Mouse (Mus musculus) ES-E14 (cell line): ENCODE data around the gene Gsdma3.

Source experiments
- CHD2 ChIP-seq: IDR thresholded peaks from 2 replicates; pipeline ENCODE4 v1.6.1; 2014; ENCODE audit warnings: mild to moderate bottlenecking, low read depth, low read length, inconsistent platforms
- HCFC1 ChIP-seq: IDR thresholded peaks from 2 replicates; pipeline ENCODE4 v1.6.1; 2012; ENCODE audit warnings: low read length, inconsistent platforms, borderline replicate concordance; ENCODE audit not compliant: insufficient read depth
- MAFK ChIP-seq: IDR thresholded peaks from 2 replicates; pipeline ENCODE4 v1.6.1; 2014; ENCODE audit warnings: mild to moderate bottlenecking, low read depth, low read length, inconsistent platforms; ENCODE audit not compliant: insufficient read depth

- TF ChIP-seq CHD2, result no peak
- TF ChIP-seq HCFC1, result no peak
- TF ChIP-seq MAFK, result no peak
These were observed 60.8 kb downstream of the Gsdma3 start for GRCm38 (mm10) chr11:98686976-98687375.
